Mouse (Mus musculus) cerebellum, postnatal 25 days (tissue): ENCODE data around the gene Frk.
"Not testable (repeated sequence)": the region's sequence is repeated elsewhere in the genome, so short reads cannot be mapped to it uniquely, and the experiment has no call there.

ENCODE experiments used
- DNase-seq, 2 experiments: peaks; one replicate each; pipeline ENCODE4 v3.0.0; 2021; ENCODE audit warnings: mixed read lengths in 2 of 2

The Frk gene

GRCm38 (mm10) chr10:34618490-34618889, 135.3 kb downstream of the Frk start:
- DNase-seq = no peak

- not testable (repeated sequence) for DNase-seq
These were observed 137.3 kb downstream of the Frk start for GRCm38 (mm10) chr10:34620540-34620939.

- DNase-seq = no peak
These were observed 155.0 kb downstream of the Frk start for GRCm38 (mm10) chr10:34638245-34638644.
